Mouse (Mus musculus): ENCODE results near the gene Frmpd1. TPM values are rescaled to one million over a fixed set of nuclear protein-coding genes. Genes with fewer than 3 reads are reported as not detected.

The Frmpd1 gene
- total RNA-seq, 2 experiments from 2014 or later = 0.22 to 0.29 TPM

DNA sequence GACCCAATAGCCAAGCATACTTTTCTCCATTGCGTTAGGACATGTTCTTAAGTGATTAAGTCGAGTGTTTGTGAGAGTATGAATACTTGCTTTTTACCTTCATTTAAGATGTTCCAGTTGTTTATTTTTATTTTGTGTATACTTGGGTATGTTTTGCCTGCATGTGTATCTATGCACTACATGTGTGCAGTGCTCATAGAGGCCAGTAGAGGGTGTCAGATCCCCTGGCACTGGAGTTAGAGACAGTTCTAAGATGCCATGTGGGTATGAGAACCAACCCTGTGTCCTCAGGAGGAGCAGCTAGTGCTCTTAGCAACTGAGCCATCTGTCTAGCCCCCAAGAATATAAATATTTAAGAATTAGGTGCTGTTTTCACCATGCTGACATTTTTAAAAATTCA lies 37.7 kb downstream of the Frmpd1 start:
- DNase-seq (ENCODE audit: low spot score) = no peak
- intact Hi-C loops (cut with DNase I) = no loop called here

DNA sequence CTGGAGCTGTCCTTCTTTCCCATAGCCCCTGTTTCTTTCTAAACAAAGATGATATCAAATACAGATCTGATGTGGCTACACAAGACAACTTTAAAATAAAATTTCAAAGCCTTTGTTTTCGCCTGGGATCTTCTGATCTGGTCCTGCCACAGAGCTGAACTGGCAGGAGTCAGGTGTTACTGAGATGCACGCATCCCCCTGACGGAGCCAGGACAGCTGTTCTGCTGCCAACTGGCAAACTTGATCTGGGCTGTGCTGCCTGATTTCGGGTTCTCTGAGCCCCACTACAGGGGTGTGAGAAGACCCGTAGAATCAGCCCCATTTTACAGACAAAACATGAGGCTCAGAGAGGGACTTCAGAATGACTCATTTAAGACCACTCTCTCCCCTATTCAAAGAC lies 45.6 kb downstream of the Frmpd1 start:
- intact Hi-C loops (cut with DNase I) = no loop called here
- DNase-seq (ENCODE audit: low spot score) = no peak

DNA sequence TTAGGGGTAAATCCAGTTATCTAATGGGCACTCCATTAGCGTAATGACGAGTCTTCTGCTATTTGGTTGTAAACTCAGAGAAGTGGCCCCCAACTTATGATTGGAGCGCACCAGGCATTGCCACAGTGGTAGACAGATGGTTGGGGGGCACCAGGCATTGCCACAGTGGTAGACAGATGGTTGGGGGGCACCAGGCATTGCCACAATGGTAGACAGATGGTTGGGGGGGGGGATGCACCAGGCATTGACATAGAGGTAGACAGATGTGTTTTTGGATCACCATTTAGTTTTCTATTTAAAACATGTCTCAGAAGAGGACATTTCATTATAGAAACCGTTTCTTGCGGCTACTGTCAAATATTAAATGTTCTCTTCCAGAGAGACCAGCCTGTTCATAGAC lies 53.6 kb downstream of the Frmpd1 start:
- no peak for DNase-seq (ENCODE audit: low spot score)
- intact Hi-C loops (cut with DNase I) = no loop called here

DNA sequence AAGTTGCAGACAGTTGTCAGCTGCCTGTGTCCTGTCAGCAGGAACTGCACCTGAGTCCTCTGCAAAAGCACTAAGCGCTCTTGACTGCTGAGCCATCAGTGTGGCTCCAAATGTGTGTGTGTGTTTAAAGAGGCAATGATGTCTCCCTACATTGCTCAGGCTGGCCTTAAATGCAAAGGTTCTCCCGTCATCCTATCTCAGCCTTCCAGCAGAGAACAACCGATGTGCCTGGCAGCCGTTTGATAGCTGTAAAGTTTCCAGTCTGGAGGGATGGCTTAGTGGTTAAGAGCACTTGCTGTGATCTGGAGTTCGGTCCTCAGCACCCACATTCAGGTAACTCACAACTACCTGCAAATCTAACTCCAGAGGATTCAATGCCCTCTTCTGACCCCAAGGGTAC lies 56.7 kb downstream of the Frmpd1 start:
- DNase-seq (ENCODE audit: low spot score) = no peak
- intact Hi-C loops (cut with DNase I) = no loop called here

DNA sequence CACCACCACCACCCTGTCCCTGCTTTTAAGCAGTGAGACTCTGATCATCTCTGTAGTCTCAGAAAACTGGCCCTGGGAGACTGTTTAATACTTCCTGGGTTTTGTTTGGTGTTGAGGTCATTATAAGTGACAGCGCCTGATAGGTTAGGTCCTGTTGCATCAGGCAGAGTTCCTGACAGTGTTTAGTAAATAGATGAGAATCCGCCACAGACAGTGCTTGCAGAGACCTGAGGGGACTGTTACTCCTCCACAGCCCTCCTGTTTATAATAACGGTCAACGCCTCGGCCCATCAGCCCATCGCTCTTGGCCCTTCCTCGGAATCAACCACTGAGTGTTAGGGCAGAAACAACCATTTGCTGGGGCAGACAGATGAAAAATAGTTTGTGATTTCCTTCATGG lies 57.5 kb downstream of the Frmpd1 start:
- intact Hi-C loops (cut with DNase I) = no loop called here
- no peak for DNase-seq (ENCODE audit: low spot score)

DNA sequence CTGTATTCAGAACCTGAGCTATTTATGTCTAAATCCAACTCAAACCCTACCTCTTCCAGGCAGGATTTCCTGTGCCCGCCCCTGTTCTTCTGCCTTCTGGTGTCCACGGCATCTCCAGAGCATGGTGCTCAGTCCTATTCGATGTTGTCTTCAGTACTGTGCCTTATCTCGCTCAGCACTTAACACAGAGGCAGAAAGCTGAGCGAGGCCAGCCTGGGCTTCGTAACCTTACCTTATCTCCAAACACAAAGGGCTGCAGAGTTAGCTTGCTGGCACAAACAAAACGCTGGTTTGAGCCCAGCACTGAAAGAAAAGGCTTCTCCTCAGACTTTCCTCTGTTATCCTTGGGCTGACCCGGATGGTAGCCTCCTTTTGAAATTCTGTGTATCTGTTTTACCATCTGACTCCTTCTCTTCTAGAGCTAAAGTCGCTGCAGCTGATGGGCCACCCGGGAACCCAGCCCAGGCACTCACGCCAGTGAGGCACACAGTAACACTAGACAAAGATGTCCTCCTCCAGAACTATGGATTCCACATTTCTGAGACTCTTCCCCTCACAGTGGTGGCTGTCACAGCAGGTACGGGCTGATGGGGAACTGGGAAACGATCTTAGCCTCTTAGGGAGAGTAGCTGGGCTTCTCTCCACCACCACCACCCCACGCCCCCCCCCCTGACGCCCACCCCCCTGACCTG lies 58.7 kb downstream of the Frmpd1 start:
- DNase-seq (ENCODE audit: low spot score) = no peak
- intact Hi-C loops (cut with DNase I) = no loop called here

DNA sequence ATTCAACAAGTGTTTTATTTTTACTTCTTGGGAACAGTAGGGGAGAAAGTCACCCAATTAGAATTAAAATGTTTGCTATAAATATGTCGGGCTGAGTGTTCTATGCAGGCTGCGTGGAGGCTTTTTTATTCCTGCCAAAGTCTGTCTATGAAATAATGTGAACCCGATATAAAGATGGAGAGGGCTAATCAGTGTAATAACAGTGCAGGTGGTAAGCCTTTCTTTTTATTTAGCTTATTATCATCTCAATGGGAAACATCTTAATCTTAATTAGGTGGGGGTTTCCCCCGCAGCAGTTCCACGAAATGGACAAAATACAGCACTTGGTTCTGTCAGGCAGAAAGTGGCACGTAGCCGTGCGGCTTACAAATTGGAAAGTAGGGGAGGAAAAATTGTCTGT lies 66.6 kb downstream of the Frmpd1 start:
- intact Hi-C loops (cut with DNase I) = no loop called here
- no peak for DNase-seq (ENCODE audit: low spot score)

DNA sequence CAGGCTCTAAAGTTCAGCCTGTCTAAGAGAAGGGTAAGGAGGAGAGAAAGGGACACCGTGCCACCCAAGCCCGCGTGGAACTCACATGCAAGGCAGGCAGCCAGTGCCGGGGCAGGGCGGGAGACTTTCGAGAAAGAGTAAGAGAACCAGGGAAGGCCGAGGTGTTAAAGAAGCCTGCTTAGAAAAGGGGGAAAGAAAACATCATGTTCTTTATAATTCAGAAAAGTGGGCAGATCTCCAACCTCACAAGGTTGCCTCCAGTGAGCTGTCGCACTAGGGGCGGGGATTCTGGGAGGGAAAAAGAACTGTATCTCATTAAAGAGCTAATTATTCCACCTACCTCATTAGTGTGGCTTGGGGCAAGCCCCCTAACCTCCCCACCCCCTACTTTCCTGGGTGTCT lies 68.2 kb downstream of the Frmpd1 start:
- DNase-seq (ENCODE audit: low spot score) = no peak
- intact Hi-C loops (cut with DNase I) = no loop called here

DNA sequence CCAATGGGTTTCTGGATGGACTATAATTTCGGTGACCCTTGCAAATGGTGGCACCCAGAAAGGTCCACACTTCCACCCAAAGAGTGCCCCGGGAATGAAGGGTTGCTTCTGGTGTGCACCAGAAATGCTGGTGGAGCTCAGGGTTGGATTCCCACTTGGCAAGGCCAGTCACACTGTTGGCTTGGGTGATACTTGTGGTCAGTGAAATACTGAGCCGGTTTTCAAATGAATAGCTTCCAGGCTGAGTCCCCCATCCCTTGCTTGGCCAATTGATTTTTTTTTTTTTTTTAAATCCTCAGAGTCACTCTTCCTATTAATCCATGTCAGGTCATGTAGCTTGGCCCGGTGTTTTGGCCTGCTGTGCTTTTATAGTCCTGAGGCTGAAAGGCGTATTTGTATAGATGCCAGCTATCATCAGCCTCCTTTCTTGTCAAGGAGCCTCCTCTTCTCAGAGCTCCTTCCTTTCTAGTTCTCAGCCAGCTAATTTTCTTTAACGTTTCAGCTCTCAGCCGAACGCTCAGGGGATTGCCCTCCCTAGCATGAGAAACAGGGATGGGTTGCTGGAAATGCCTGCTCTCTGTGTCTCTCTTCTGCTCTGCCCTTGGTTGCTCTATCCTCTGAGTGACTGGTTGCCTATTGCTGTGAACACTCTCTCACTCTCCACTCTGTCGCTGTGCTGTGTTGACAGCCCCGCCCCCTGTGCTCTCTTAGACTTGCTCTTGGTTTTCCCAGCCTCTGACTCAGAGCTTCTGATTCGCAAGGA lies 69.3 kb downstream of the Frmpd1 start:
- intact Hi-C loops (cut with DNase I) = no loop called here
- no peak for DNase-seq (ENCODE audit: low spot score)

DNA sequence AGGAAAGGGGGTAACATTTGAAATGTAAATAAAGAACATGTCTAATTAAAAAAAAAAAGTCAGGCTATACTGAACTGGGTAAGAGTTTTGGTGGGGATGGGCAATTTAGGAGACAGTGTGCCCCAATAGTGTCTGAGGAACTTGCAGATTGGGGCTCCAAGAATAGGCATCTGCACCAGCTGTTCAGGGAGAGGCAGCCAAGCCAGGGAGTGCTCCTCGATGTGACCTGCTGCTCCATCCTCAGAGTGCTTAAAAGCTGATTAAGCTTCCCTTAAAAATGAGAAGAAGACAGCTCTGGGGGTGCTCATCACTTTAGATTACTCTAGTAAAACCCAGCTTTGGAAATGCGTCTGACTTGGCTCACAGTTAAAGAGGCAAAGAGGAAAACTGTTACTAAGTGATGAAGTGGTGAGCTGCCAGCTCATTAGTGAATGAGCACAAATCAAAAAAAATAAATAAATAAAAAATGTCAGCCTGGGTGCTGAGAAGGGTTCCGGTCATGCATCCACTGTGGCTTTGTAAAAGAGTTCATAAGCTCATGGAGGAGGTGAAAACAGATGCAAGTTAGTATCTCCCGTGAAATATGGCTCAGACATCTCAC lies 74.7 kb downstream of the Frmpd1 start:
- intact Hi-C loops (cut with DNase I) = no loop called here
- DNase-seq (ENCODE audit: low spot score) = no peak

DNA sequence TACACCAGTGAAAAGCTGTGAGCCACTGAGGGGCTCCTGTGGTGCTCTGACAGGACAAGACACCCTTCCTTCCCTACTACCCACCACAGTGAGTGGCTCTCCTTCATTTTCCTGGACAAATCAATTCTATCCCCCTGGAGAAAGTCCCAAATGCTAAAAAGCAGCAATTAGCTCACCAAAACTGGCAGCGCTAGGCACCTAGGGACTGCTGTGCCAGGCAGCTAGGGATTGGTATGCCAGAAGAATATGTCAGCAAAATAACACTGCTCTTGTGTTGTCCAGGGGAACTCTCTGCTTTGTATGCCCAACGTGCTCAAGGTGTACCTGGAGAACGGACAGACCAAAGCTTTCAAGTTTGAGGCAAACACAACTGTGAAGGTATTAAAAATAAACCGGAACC lies 76.9 kb downstream of the Frmpd1 start:
- no peak for DNase-seq (ENCODE audit: low spot score)
- intact Hi-C loops (cut with DNase I) = no loop called here

DNA sequence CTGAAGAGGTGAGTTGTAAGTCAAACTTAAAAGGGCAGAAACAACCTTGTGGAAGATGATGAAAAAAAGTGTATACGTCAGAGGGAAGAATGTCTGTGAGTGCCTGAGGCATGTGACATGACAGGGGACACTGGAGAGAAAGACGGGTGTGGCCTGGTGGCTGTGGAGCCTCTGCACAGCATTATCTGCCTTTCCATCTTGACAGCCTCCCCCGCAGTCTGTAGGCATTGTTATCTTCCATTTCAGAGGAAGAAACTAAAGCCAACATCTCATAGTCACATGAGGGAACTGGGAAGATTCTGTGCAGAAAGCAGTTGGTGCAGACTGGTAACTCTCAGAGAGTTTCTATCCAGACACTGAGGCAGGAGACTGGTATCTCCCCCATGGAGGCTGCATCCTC lies 83.2 kb downstream of the Frmpd1 start:
- no peak for DNase-seq (ENCODE audit: low spot score)
- intact Hi-C loops (cut with DNase I) = no loop called here

DNA sequence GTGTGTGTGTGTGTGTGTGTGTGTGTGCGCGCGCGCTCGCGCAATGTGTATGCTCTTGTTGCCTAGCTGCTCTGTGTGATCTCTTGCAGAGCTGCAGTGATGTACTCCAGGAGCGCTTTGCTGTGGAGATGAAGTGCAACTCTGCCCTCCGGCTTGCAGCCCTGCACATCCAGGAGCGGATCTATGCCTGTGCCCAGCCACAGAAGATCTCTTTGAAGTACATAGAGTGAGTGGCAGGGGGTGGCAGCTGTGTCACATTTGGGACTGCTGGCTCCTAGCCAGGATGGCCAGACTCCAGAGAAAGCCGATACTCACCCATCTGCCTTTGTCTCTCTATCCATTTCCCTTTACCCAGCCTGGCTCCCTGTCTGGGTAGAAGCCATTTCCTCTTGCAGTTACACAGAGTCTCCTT lies 86.4 kb downstream of the Frmpd1 start:
- DNase-seq (ENCODE audit: low spot score) = no peak
- intact Hi-C loops (cut with DNase I) = no loop called here

DNA sequence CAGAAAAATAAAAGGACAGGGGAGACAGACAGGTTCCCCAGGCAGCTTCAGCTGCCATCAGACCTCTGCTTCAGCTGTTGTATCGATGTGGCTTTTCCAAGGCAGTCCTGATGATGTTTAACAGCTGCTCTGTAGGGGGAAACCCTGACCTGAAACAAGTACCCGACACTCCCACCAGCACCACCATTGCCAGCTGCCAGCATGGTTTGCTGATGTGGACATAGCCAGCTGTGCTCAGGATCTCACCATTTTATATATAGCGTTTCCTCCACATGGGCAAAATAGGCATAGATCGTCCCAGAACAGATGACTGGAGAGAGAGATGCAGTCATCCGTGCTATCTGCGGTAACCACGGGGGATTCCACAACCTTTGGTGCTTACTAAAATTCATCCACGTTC lies 91.1 kb downstream of the Frmpd1 start:
- DNase-seq (ENCODE audit: low spot score) = no peak
- intact Hi-C loops (cut with DNase I) = no loop called here

DNA sequence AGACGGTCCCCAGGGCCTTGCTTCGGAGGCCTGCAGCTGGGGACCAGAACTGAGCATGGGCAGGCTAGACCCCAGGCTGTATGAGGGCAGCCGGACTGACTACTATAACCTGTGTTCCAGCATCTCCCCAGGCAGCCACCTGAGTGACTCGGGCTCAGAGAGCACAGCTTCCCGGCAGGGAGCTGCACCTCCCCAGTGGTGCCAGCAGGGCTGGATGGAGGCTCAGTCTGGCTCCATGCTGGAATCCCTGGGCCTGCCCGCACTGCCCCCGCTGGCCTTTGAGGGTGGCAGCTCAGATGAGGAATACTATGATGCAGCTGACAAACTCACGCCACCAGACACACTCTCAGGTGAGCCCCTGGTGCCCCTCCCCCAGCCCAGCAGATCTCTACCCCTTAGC lies 94.6 kb downstream of the Frmpd1 start:
- no peak for DNase-seq (ENCODE audit: low spot score)
- intact Hi-C loops (cut with DNase I) = no loop called here

DNA sequence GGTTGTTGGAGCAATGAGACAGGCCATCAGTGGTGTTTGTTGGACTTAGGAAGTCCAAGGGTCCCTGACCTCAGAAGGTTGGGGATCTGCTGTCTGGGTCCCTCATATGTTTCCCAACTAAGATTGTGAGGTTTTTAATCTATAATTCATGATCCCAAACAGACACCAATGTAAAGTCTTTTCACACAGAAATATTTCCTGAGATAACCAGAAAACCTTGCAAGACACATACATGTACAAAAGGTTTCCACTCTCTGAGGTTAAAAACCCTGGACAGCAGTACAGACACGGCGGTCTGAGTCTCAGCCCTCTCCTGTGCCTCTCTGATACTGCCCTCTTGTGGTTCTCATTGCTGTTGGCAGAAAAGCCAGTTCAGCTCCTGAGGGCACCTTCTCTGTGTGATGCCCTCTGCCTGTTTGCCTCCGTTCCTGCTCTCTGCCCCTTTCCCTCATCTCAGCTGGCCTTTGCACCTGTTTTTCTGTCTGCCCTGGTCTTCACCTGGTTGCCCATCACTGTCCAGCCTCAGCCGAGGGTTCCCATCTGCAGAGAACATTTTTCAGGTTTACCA lies 95.4 kb downstream of the Frmpd1 start:
- DNase-seq (ENCODE audit: low spot score) = no peak
- intact Hi-C loops (cut with DNase I) = loop anchor here (1.0 to 10.0 kb wide), 4 partner anchors 113 to 495 kb away; no protein-coding TSS in a partner anchor

DNA sequence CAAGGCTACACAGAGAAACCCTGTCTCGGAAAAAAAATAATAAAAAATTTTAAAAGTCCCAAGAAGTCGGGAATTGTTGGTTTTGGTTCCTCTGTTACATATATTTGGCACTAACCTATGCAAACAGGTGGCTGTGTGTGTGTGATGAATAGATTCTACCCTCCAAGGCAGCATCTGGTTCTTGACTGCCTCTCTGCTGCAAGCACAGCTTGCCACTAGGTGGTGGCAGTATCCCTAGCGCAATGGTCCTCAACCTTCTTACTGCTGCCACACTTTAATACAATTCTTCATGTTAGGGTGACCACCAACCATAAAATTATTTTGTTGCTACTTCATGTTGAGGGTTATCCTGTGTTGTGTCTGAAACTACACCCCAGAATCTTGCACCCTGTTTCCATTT lies 101.6 kb downstream of the Frmpd1 start:
- no peak for DNase-seq (ENCODE audit: low spot score)
- intact Hi-C loops (cut with DNase I) = loop anchor here (5.0 to 10.0 kb wide), 2 partner anchors 488 to 571 kb away; no protein-coding TSS in a partner anchor

DNA sequence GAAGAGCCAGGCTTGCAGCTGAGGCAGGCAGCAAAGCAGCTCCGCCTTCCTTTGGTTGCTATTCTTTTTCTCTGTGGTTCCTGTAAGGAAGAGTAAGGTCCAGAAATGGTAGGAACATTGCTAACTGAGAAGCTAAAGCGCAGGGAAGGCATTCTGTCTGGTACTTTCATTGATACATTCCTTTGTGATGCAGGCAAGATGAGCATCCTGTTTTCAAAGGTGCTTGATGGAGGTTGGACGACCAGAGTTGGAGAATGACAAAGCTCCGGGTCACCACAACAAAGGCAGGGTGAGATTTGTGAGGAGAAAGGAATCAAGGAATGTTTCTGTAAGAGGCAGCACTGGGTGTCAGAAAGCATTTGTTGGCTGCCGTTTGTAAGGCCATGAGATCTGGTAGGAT lies 103.2 kb downstream of the Frmpd1 start:
- DNase-seq (ENCODE audit: low spot score) = no peak
- intact Hi-C loops (cut with DNase I) = loop anchor here (5.0 to 10.0 kb wide), 2 partner anchors 487 to 569 kb away; no protein-coding TSS in a partner anchor

DNA sequence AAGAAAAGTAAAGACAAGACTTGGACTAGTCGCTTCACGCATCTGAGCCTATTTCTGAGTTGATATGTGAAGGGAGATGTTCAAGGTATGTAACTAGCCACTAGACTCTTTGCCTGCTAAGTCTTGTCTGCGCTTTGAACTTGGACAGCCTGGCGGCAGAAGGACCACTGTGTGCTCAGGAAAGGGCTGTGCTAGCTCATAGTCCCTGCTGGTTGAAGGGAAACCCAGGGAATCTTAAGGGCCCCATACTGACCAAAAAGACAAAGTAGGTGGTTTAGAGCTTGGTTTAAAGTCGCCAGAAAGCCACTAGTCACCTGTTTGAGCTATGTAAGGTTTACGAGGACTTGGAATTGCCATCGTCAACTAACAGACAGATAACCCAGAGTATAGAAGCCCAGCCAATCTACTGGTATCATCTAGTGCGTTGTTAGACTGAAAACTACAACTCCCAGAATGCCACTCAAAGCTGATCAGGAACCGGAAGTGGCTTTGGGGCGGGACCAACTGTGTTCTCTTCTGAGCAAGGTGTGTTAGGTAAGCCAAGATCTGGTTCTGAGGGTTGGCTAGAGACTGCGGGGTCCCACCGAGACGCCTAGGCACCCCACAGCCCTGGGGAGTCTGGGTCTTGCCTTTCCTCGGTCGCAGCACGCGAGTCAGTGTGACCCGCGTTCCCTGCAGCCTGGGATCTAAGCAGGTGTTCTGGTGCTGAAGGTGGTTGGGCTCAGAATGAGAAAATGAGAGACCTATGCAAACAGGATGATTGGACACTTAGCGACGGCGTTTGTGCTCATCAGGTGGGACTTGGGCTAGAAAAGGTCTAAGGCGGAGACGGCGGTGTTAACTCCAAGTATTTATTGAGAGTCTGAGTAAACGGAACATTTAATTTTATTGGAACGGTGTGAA lies 112.2 kb downstream of the Frmpd1 start, which contains the start of gene Trmt10b:
Trmt10b (plus strand) TSS at position 466 of the 903 bp plus-strand sequence.
- DNase-seq (ENCODE audit: low spot score) = no peak
- intact Hi-C loops (cut with DNase I) = no loop called here

DNA sequence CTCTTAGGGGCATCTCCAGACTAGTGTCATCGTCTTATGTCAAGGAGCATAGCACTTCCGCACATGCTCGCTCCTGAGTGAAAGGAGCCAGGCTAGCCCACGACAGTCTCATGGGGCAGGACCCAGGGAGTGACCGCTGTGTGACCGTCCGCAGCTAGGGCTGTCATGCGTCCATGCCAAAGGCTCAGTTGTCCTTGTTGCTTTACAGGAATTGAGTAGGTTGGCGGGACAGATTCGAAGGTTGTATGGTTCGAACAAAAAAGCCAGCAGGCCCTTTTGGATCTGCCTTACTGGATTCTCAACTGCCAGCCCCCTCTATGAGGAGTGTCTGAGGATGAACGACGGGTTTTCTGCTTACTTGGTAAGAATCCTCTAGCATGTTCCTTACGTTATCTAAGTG lies 120.9 kb downstream of the Frmpd1 start:
- DNase-seq (ENCODE audit: low spot score) = no peak
- intact Hi-C loops (cut with DNase I) = no loop called here
